Mouse (Mus musculus): ENCODE measurements around the gene Gm28635.
"Not testable (repeated sequence)": the region's sequence is repeated elsewhere in the genome, so short reads cannot be mapped to it uniquely, and the experiment has no call there.

The Gm28635 gene

GRCm38 (mm10) chr2:84688080-84688844, 10.4 kb upstream of the Gm28635 start:
- DNase-seq = no peak

GRCm38 (mm10) chr2:84682605-84683183, 4.9 kb upstream of the Gm28635 start:
- DNase-seq = no peak

GRCm38 (mm10) chr2:84679016-84679415, 1.2 kb upstream of the Gm28635 start, which contains the start of gene Tmx2:
TSS of gene Tmx2 (minus strand) at chr2:84679140.
- DNase-seq = no peak

GRCm38 (mm10) chr2:84677270-84677967, 422 bp downstream of the Gm28635 start:
- DNase-seq = no peak

- DNase-seq = not testable (repeated sequence)
Observed at GRCm38 (mm10) chr2:84671535-84671934, 6.3 kb downstream of the Gm28635 start.

GRCm38 (mm10) chr2:84670569-84670933, 7.3 kb downstream of the Gm28635 start, which contains the start of gene Selenoh:
TSS of gene Selenoh (minus strand) at chr2:84670770.
- peak; percentile 81 for DNase-seq

- no peak for DNase-seq
Observed at GRCm38 (mm10) chr2:84669828-84670568, 7.8 kb downstream of the Gm28635 start.

GRCm38 (mm10) chr2:84666081-84666480, 11.8 kb downstream of the Gm28635 start:
- DNase-seq = peak; percentile 41

- peak; percentile 64 for DNase-seq
Observed at GRCm38 (mm10) chr2:84662866-84663265, 15.0 kb downstream of the Gm28635 start.

- DNase-seq = peak; percentile 87
Observed at GRCm38 (mm10) chr2:84660253-84660652, 17.6 kb downstream of the Gm28635 start.

- no peak for DNase-seq
Observed at GRCm38 (mm10) chr2:84658806-84659205, 19.0 kb downstream of the Gm28635 start, which contains the start of gene Btbd18. TSS of gene Btbd18 (plus strand) at chr2:84659079.

- no peak for DNase-seq
Observed at GRCm38 (mm10) chr2:84655864-84656263, 22.0 kb downstream of the Gm28635 start.

GRCm38 (mm10) chr2:84653354-84653753, 24.5 kb downstream of the Gm28635 start:
- DNase-seq = peak; percentile 36

GRCm38 (mm10) chr2:84650464-84651195, 27.2 kb downstream of the Gm28635 start, which contains the start of gene Ctnnd1:
TSS of gene Ctnnd1 (minus strand) at chr2:84650765.
- DNase-seq = peak; percentile 94

GRCm38 (mm10) chr2:84649674-84650073, 28.2 kb downstream of the Gm28635 start:
- peak; percentile 35 for DNase-seq

- no peak for DNase-seq
Observed at GRCm38 (mm10) chr2:84648369-84648768, 29.5 kb downstream of the Gm28635 start.

- DNase-seq = no peak
Observed at GRCm38 (mm10) chr2:84647051-84647568, 30.7 kb downstream of the Gm28635 start.

- DNase-seq = no peak
Observed at GRCm38 (mm10) chr2:84646138-84646537, 31.7 kb downstream of the Gm28635 start.

GRCm38 (mm10) chr2:84640833-84641232, 37.0 kb downstream of the Gm28635 start:
- no peak for DNase-seq

GRCm38 (mm10) chr2:84638428-84639220, 39.2 kb downstream of the Gm28635 start:
- DNase-seq = no peak
